Mouse (Mus musculus): ENCODE results near the gene Aplp2.

DNA sequence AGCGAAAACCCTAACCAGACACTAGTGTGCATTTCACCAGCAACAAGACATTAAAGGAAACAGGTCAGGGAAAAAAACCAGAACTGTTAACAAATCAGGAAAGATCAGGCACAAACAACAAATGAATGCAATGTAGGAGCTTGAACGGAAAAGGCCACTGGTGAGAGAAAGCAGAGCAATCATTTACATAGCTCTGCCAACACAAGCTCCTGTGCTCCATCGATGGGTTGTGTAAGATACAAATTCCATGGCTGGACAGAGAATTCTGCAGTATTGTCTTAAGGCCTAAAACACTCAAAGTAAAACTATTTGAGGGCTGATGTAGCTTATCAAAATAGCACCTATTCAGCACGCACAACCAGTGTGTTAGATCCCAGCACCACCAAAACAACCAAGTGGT, 28.6 kb downstream of the Aplp2 start:
- TF ChIP-seq CTCF (IDR thresholded peaks at IDR 0.05; ENCODE audit: low read depth, low read length) = no peak
- no peak for TF ChIP-seq POLR2A (IDR thresholded peaks at IDR 0.05; ENCODE audit: borderline replicate concordance, low read depth, low read length)
